Mouse (Mus musculus): ENCODE measurements around the gene Neurod6. TPM values are rescaled to one million over a fixed set of nuclear protein-coding genes. Genes with fewer than 3 reads are reported as not detected.
A peak's percentile ranks its signal among the peaks of the same experiment; 100 is the strongest.
"Not testable (repeated sequence)": the region's sequence is repeated elsewhere in the genome, so short reads cannot be mapped to it uniquely, and the experiment has no call there.

Gene Neurod6
- total RNA-seq (2021) = 100 to 1,000 TPM; 170 to 200 TPM
- long read RNA-seq, experiment 1, transcript Neurod6-201 (2 exons, 2,150 nt) = major isoform, 100 of 115 reads
- long read RNA-seq, experiment 1, partial matches to known transcripts = 0 of 115 reads
- long read RNA-seq, experiment 1, other reads (novel, unspliced or antisense) = 15 of 115 reads
- long read RNA-seq, experiment 2, transcript Neurod6-201 (2 exons, 2,150 nt) = major isoform, 155 of 178 reads
- long read RNA-seq, experiment 2, partial matches to known transcripts = 0 of 178 reads
- long read RNA-seq, experiment 2, other reads (novel, unspliced or antisense) = 23 of 178 reads

GRCm38 (mm10) chr6:55680974-55681373, at the start of gene Neurod6:
Gene Neurod6, minus strand, starts transcription at chr6:55681263.
- peak within 1 kb of the TSS; percentile 38 for H3K4me3 ChIP-seq
- no peak for TF ChIP-seq CTCF (conservative IDR thresholded peaks at IDR 0.05)
- peak within 1 kb of the TSS; percentile 87 for H3K27ac ChIP-seq

DNA sequence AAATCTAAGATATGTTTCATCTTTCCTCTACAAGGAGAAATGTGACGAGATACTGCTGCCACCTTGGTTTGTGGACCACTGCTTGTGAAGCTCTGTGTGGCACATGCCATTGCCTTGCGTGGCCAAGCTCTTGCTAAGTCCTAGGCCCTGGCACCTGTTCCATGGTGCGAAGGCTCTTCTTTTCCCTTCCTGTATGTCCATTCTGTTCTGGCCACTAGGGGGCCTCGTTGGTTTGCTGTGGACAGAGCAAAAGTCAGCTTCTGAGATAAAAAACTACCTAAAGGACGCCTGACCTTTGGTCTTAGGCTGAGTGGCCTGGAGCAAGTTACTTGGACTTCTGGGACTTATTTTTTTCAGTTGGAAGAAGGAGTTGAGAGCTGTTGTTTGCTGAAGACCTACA, 36.1 kb upstream of the Neurod6 start:
- TF ChIP-seq CTCF (conservative IDR thresholded peaks at IDR 0.05) = peak; percentile 89
- DNase-seq (ENCODE audit: low spot score in 2 of 2) = peak; percentile 42 to 68
- H3K4me3 ChIP-seq = no peak overlapping the region
- H3K27ac ChIP-seq = no peak overlapping the region

More at GRCm38 (mm10) chr6:55680974-55681373, at the start of gene Neurod6:
- peak; percentile 69 to 85 for DNase-seq (ENCODE audit: low spot score in 2 of 2)

- Histone ChIP-seq H3K4me3 (no peak overlapping the region), H3K27ac (no peak overlapping the region)
- TF ChIP-seq CTCF (conservative IDR thresholded peaks at IDR 0.05) = no peak
- DNase-seq (ENCODE audit: low spot score in 2 of 2) = no peak
Measured at GRCm38 (mm10) chr6:55715446-55715845, 34.4 kb upstream of the Neurod6 start.

- not testable (repeated sequence) for H3K27ac ChIP-seq; DNase-seq (ENCODE audit: low spot score in 2 of 2)
Measured at GRCm38 (mm10) chr6:55710913-55711312, 29.9 kb upstream of the Neurod6 start.

GRCm38 (mm10) chr6:55704759-55705104, 23.7 kb upstream of the Neurod6 start:
- TF ChIP-seq CTCF (conservative IDR thresholded peaks at IDR 0.05) = no peak
- H3K27ac ChIP-seq = no peak overlapping the region
- DNase-seq (ENCODE audit: low spot score in 2 of 2) = no peak
- no peak overlapping the region for H3K4me3 ChIP-seq

More at GRCm38 (mm10) chr6:55710913-55711312, 29.9 kb upstream of the Neurod6 start:
- not testable (repeated sequence) for H3K4me3 ChIP-seq

DNA sequence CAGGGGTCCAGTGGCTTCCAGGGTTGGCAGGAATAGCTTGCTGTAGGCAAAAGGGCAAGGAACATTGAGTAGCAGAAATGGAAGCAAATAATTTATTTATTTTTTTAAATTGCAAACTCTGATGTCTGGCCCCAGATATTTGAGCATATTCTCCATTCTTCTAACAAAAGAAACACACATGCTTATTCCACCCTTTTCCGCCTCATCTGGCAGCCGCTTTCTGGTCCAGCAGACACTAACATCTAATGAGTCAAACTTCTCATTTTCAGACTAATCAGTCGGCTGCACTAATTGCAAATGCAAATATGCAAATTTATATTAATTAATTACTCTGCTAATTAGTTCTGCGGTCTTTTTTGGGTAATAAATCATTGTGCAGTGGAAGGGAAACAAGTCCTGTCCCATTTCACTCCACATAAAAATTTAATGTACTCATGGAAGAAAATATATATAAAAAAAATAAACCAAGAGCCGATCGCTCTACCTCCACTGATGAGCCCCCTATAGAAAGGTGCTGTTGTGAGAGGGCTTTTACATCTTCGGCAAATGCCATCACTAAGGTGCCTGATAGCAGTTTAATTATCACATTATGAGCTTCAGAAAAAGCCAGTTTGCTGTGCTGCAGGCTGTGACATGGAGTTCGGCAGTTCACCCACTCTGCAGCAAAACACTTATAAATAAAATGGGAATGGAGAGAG, 23.1 kb upstream of the Neurod6 start:
- TF ChIP-seq CTCF (conservative IDR thresholded peaks at IDR 0.05) = no peak

DNA sequence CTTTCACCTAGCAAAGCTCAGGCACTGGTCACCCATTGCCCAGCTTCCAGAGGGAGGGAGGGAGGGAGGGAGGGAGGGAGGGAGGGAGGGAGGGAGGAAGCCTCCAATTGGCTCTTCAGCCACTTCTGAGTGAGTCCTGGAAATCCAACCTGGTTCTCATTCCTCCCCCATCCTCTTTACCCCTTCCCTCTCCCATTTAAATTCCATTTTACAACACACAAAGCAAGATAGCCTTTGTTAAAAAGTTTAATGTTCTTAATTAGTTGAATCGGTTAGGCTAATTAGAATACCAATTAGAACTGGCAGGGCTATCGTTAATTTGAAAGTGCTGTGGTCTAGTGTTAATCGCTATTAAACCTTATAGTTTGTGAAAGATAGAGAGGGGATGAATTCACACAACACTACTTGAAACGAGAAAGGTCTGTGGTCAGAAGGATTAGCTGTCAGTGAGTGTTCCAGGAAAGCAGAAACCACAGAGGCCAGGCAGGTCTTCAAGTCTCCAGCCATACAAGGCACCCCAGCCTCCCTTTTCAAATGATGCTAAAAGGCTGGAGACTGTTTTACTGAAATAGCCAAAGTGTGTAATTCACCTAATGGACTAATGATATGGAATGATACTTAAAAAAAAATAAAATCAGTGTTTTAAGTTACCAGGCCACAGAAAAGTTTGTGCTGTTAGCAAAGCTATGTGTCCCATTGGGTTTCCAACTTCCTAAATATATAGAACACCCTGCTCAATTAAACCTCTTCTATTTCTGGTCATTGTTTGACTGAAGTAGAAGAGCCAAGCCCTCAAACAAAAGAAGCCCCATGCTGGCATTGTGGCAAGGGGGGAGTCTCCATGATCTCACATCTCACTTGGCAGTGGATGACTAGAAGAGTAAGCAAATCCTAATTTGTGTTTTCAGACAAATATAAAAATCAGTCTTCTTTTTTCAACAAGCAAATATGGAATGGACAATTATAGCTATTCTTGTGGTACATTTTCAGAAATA, 19.6 kb upstream of the Neurod6 start:
- Histone ChIP-seq H3K4me3 (no peak overlapping the region), H3K27ac (no peak overlapping the region)
- no peak for TF ChIP-seq CTCF (conservative IDR thresholded peaks at IDR 0.05)
- DNase-seq (ENCODE audit: low spot score in 2 of 2) = no peak

More for the DNA sequence above, 23.1 kb upstream of the Neurod6 start:
- no peak overlapping the region for H3K4me3 ChIP-seq
- DNase-seq (ENCODE audit: low spot score in 2 of 2) = no peak
- no peak overlapping the region for H3K27ac ChIP-seq

GRCm38 (mm10) chr6:55690015-55690531, 9.0 kb upstream of the Neurod6 start:
- TF ChIP-seq CTCF (conservative IDR thresholded peaks at IDR 0.05) = no peak
- Histone ChIP-seq H3K4me3 (no peak overlapping the region), H3K27ac (no peak overlapping the region)
- no peak for DNase-seq (ENCODE audit: low spot score in 2 of 2)

DNA sequence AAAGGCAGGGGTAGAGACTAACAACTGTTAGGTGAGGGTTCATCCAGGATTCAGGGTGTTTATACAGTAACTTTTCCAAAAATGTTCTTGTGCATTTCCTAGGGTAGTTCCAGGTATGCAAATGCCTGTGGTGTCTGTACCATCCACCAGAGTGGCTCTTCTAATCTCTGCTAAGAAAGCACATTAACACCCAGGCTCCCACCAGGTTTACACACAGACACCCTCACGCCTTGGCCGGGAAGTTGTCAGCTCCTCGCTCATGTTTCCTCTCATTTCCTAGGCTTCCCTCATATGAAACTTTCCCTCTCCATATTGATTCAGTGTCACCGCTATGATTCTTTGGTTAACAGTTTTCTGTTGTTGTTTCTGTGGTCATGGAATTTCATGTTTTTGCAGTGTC, 2.4 kb upstream of the Neurod6 start:
- Histone ChIP-seq H3K4me3 (no peak overlapping the region), H3K27ac (peak overlapping the region; percentile 87; the same call in 1 of the 2 replicates)
- no peak for TF ChIP-seq CTCF (conservative IDR thresholded peaks at IDR 0.05)
- no peak for DNase-seq (ENCODE audit: low spot score in 2 of 2)

DNA sequence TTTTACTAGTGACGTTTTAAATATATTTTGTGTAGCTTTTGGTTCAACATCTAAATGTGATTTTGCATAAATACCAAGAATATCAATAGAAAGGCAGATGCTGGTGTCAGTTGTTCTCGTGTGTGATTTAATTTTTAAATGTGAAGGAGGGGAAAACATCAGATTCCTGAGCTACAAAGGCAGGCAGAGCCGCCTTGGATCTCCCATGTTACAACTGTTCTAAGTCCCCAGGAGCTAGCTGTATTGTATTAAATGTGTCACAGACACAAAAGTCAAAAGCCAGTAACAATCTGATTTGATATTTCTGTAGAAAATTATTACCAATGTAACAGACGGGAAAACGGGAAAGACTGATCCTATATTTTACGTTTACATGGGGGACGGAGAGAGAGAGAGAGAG, 1.8 kb upstream of the Neurod6 start:
- TF ChIP-seq CTCF (conservative IDR thresholded peaks at IDR 0.05) = no peak
- Histone ChIP-seq H3K27ac (peak overlapping the region; percentile 87; the same call in 1 of the 2 replicates), H3K4me3 (no peak overlapping the region)
- DNase-seq (ENCODE audit: low spot score in 2 of 2) = no peak

DNA sequence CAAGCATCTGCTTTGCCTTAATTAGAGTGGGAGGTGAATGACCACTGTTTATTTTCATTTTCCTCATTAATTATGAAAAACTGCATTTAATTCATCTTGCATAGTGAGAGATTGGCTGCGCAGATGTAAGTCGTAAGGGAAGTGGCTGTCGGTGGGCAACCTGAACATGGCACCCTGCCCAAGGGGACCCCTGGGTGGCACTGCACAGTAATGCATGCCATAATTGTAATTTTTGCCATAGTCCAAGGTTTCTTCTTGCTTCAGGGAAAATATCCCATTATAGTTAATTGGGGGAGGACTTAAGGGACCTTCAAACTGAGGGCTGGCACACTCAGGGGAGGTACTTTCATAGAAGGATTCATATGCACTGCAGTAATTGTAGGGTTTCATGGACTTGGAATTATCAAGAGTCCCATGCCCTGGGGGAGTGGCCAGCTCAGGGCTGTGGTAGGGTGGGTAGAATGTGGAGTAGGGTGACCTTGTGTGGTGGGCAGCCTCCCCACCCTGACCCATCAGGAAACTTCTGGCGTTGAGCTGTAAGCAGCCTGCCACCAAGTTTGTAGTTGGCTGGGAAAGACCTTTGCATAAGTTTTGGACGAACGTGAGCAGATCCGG, 2.4 kb downstream of the Neurod6 start:
- TF ChIP-seq CTCF (conservative IDR thresholded peaks at IDR 0.05) = no peak; the same call in 1 of the 2 replicates
- H3K27ac ChIP-seq = peak overlapping the region; percentile 87
- DNase-seq (ENCODE audit: low spot score in 2 of 2) = no peak
- H3K4me3 ChIP-seq = peak overlapping the region; percentile 38

DNA sequence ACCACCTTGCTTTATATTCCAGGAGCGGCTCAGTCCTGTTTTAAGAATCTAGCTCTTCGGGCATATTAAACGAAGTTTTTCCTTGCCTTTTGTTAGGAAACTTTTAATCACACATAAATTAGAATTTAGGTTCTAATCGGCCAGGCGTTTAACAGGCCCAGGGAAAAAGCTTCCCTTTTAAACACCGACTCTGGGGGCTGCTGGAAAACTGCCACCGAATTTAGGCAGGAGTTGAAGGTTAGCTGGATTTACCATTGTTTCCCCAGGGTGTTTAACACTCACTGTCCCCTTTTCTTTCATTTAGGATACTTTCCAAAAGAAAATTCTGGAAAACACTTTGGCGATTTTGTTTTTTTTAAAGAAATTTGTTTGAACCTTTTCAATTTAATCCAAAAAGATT, 3.7 kb downstream of the Neurod6 start:
- H3K27ac ChIP-seq = peak overlapping the region; percentile 87
- TF ChIP-seq CTCF (conservative IDR thresholded peaks at IDR 0.05) = no peak
- H3K4me3 ChIP-seq = peak overlapping the region; percentile 38
- no peak for DNase-seq (ENCODE audit: low spot score in 2 of 2)
